Mouse (Mus musculus): ENCODE measurements around the gene Oxsm. TPM values are rescaled to one million over a fixed set of nuclear protein-coding genes. Genes with fewer than 3 reads are reported as not detected.

Oxsm gene
- polyA plus RNA-seq, 1 experiment from 2014 or later = 2.3 TPM

Other genes with a start within 250 kb of the Oxsm start
- 28.4 and 36.6 TPM in 2 replicates for gene Ngly1, start 528 bp downstream of the Oxsm start, polyA plus RNA-seq (2014; fragmentation: Nextera tagmentation; extraction: Ambion mirVana)
- 66.7 and 92.5 TPM in 2 replicates for gene Top2b, start 115.4 kb upstream of the Oxsm start, polyA plus RNA-seq (2014; fragmentation: Nextera tagmentation; extraction: Ambion mirVana)